Mouse (Mus musculus) adrenal gland, postnatal 36 days (tissue): ENCODE measurements around the gene Klhdc8b. TPM values are rescaled to one million over a fixed set of nuclear protein-coding genes. Genes with fewer than 3 reads are reported as not detected.

Experiments used
- total RNA-seq, 2 experiments: library from RNA; stranded (reverse); gene quantifications; 2 replicates each; pipeline ENCODE4 v1.2.3; 2021

Klhdc8b gene
- total RNA-seq, 2 experiments from 2014 or later = 20.1 to 21.5 TPM

Other genes starting within 250 kb of the Klhdc8b start
- 100 to 1,000 TPM; 142 to 144 TPM for gene Dag1, start 197.6 kb downstream of the Klhdc8b start, total RNA-seq
- 10 to 100 TPM; 17.1 TPM for gene Nicn1, start 171.2 kb downstream of the Klhdc8b start, total RNA-seq
- gene Amt, start 164.7 kb downstream of the Klhdc8b start, total RNA-seq = 1 to 10 TPM; 2.7 to 4.4 TPM
- gene Rhoa, start 155.5 kb downstream of the Klhdc8b start, total RNA-seq = 100 to 1,000 TPM; 363 to 383 TPM
- gene Tcta, start 155.4 kb downstream of the Klhdc8b start, total RNA-seq = 10 to 100 TPM; 38.8 to 48.3 TPM
- 100 to 1,000 TPM; 538 to 748 TPM for gene Gpx1, start 122.7 kb downstream of the Klhdc8b start, total RNA-seq
- gene Usp4, start 113.7 kb downstream of the Klhdc8b start, total RNA-seq = 100 to 1,000 TPM; 110 to 120 TPM
- gene 1700102P08Rik, start 68.8 kb downstream of the Klhdc8b start, total RNA-seq = 1 to 10 TPM in 1 of 2 experiments, under 1 TPM in 1; 0.93 to 1.3 TPM
- not detected for gene Ccdc36, start 33.1 kb downstream of the Klhdc8b start, total RNA-seq
- not detected for gene BC048562, start 25.1 kb downstream of the Klhdc8b start, total RNA-seq
- gene Ccdc71, start 1.1 kb downstream of the Klhdc8b start, total RNA-seq = 10 to 100 TPM; 37.1 to 48.1 TPM
- 100 to 1,000 TPM; 117 to 133 TPM for gene Lamb2, start 18.2 kb upstream of the Klhdc8b start, total RNA-seq
- 100 to 1,000 TPM; 204 to 213 TPM for gene Usp19, start 29.0 kb upstream of the Klhdc8b start, total RNA-seq
- 100 to 1,000 TPM; 191 to 194 TPM for gene Qars, start 46.1 kb upstream of the Klhdc8b start, total RNA-seq
- 100 to 1,000 TPM; 106 to 125 TPM for gene Qrich1, start 55.2 kb upstream of the Klhdc8b start, total RNA-seq
- 100 to 1,000 TPM in 1 of 2 experiments, 10 to 100 TPM in 1; 76.8 to 118 TPM for gene Impdh2, start 98.7 kb upstream of the Klhdc8b start, total RNA-seq
- gene Ndufaf3, start 105.9 kb upstream of the Klhdc8b start, total RNA-seq = 10 to 100 TPM; 63.6 to 75.4 TPM
- gene Dalrd3, start 108.3 kb upstream of the Klhdc8b start, total RNA-seq = 10 to 100 TPM; 61.1 to 72.7 TPM
- gene Wdr6, start 117.2 kb upstream of the Klhdc8b start, total RNA-seq = 100 to 1,000 TPM; 119 to 121 TPM
- gene P4htm, start 136.1 kb upstream of the Klhdc8b start, total RNA-seq = 1 to 10 TPM; 5.6 to 6.3 TPM
- gene Arih2, start 187.8 kb upstream of the Klhdc8b start, total RNA-seq = 10 to 100 TPM; 62.2 to 65.6 TPM
- 100 to 1,000 TPM; 112 to 140 TPM for gene Slc25a20, start 200.5 kb upstream of the Klhdc8b start, total RNA-seq
- gene Prkar2a, start 227.7 kb upstream of the Klhdc8b start, total RNA-seq = 10 to 100 TPM; 28.9 to 34.9 TPM